Mouse (Mus musculus): ENCODE results near the gene Gm7102. TPM values are rescaled to one million over a fixed set of nuclear protein-coding genes. Genes with fewer than 3 reads are reported as not detected.
A peak's percentile ranks its signal among the peaks of the same experiment; 100 is the strongest.
"Not testable (repeated sequence)": the region's sequence is repeated elsewhere in the genome, so short reads cannot be mapped to it uniquely, and the experiment has no call there.

The Gm7102 gene
- polyA plus RNA-seq (2015; fragmentation: Nextera tagmentation; extraction: Ambion mirVana): 0.06 and 0.07 TPM in 2 replicates

DNA sequence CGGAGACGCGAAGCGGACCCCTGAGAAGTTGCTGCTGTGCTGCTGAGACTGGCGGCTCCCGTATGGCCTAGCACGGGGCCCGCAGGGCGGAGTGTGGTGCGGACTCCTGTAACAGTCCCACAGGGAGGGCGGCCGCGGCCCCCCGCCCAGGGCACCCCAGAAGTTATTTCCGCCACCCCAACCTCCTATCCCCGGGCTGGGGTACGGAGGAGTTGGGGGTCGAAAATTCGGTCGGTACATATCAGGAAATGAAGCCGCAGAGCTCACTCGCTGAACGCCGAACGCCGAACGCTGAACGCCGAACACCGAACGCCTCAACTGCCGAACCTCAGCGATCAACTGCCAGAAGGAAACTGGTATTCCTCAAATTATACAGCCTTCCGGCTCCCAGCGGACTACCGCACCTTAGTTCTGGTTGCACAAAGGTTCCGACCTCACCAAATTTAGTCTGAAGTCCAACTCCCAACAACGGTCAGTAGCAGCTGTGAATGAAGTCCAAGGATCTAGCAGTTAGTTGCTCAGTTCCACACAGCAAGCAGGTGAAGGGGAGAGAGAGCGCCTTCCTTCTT is at the start of gene Gm7102:
Gene Gm7102, minus strand, starts transcription at position 554 of the 569 bp plus-strand sequence.
- no peaks in the 10 kb centered on the region for H3K4me1 ChIP-seq (ENCODE audit: control insufficient read depth, low read depth, low read length)
- H3K9ac ChIP-seq (ENCODE audit: low read depth, low read length): no peak within 1 kb of the TSS
- H3K27me3 ChIP-seq (ENCODE audit: control insufficient read depth, insufficient read depth, low read depth, low read length): no peaks in the 10 kb centered on the region
- peak within 1 kb of the TSS; percentile 24 for H3K4me3 ChIP-seq (ENCODE audit: low read depth, low read length)
- H3K36me3 ChIP-seq (ENCODE audit: control insufficient read depth, insufficient read depth): no peaks in the 10 kb centered on the region
- WGBS (ENCODE audit: insufficient replicate concordance): 24% methylated on average over 39 of the region's 39 CpGs
- no peak within 1 kb of the TSS for H3K27ac ChIP-seq (ENCODE audit: low read length)
- no peaks in the 10 kb centered on the region for H3K9me3 ChIP-seq (replicated peaks; ENCODE audit: control insufficient read depth, low read length)
- peak within 1 kb of the TSS; percentile 36; the same call in 1 of the 2 replicates for H3K4me2 ChIP-seq (ENCODE audit: low read depth, low read length)
- ATAC-seq (ENCODE audit: low read depth): no peak

GRCm38 (mm10) chr19:61224678-61225525 is 48.8 kb upstream of the Gm7102 start:
- Histone ChIP-seq H3K4me1 (ENCODE audit: control insufficient read depth, low read depth, low read length) (peaks cover 19% of the 10 kb centered on the region), H3K9ac (ENCODE audit: low read depth, low read length) (no peak overlapping the region), H3K27me3 (ENCODE audit: control insufficient read depth, insufficient read depth, low read depth, low read length) (no peaks in the 10 kb centered on the region), H3K9me3 (replicated peaks; ENCODE audit: control insufficient read depth, low read length) (peaks cover 6% of the 10 kb centered on the region), H3K27ac (ENCODE audit: low read length) (no peak overlapping the region), H3K36me3 (ENCODE audit: control insufficient read depth, insufficient read depth) (no peaks in the 10 kb centered on the region), H3K4me2 (ENCODE audit: low read depth, low read length) (peak overlapping the region; percentile 76), H3K4me3 (ENCODE audit: low read depth, low read length) (peak overlapping the region; percentile 63)
- 36% methylated on average over 49 of the region's 53 CpGs for WGBS (ENCODE audit: insufficient replicate concordance)
- ATAC-seq (ENCODE audit: low read depth): no peak

- Histone ChIP-seq H3K4me2 (ENCODE audit: low read depth, low read length) (no peak overlapping the region), H3K4me3 (ENCODE audit: low read depth, low read length) (no peak overlapping the region), H3K9me3 (replicated peaks; ENCODE audit: control insufficient read depth, low read length) (peaks cover 6% of the 10 kb centered on the region), H3K36me3 (ENCODE audit: control insufficient read depth, insufficient read depth) (no peaks in the 10 kb centered on the region), H3K27me3 (ENCODE audit: control insufficient read depth, insufficient read depth, low read depth, low read length) (no peaks in the 10 kb centered on the region), H3K4me1 (ENCODE audit: control insufficient read depth, low read depth, low read length) (peaks cover 19% of the 10 kb centered on the region), H3K9ac (ENCODE audit: low read depth, low read length) (no peak overlapping the region), H3K27ac (ENCODE audit: low read length) (no peak overlapping the region)
- ATAC-seq (ENCODE audit: low read depth): no peak
- WGBS (ENCODE audit: insufficient replicate concordance): 77% methylated on average over 6 of the region's 6 CpGs
Measured at GRCm38 (mm10) chr19:61223706-61224328, 47.7 kb upstream of the Gm7102 start.

DNA sequence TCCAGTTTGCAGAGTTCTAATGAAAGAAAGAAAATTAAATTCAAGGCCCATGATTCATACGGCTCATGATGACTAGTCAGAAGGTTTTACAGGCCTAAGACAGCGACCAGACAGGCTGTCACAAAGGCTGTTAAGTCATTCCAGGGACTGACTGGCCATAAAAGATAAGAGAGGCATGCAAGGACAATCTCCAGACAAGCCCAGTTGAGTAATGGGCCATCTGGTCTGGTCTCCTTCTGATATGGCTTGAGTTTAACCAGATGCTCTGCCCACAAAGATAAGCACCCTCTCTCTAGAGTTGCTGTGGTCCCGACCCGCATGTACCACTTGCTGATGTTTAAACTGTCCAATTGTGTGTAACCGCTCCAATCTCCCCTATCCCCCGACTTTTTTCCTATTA is 31.4 kb upstream of the Gm7102 start:
- peak; percentile 76 for ATAC-seq (ENCODE audit: low read depth)
- not testable (repeated sequence) for H3K4me3 ChIP-seq (ENCODE audit: low read depth, low read length); H3K27me3 ChIP-seq (ENCODE audit: control insufficient read depth, insufficient read depth, low read depth, low read length); H3K4me1 ChIP-seq (ENCODE audit: control insufficient read depth, low read depth, low read length); H3K36me3 ChIP-seq (ENCODE audit: control insufficient read depth, insufficient read depth); H3K9me3 ChIP-seq (replicated peaks; ENCODE audit: control insufficient read depth, low read length); H3K9ac ChIP-seq (ENCODE audit: low read depth, low read length); H3K4me2 ChIP-seq (ENCODE audit: low read depth, low read length); H3K27ac ChIP-seq (ENCODE audit: low read length)
- WGBS (ENCODE audit: insufficient replicate concordance): 26% methylated on average over 6 of the region's 6 CpGs

DNA sequence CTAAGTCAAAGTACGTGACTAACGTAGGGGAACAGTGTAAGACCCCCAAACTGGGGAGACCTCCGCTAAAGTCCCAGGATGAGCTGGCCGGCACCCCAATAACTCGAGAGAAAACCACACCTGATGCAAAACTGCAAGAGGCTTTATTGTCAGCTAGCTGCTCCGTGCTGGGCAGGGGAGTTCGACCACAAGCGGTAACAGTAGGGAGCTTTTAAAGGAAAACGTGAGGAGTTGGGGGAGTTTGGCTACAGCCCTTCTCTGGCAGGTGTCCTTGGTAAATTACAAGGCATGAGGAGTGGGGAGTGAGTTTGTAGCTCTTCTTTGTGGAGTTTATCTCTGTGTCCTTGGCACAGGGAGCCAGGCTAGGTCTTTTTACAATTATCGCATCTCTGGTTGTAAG is 23.7 kb upstream of the Gm7102 start:
- Histone ChIP-seq H3K4me3 (ENCODE audit: low read depth, low read length) (no peak overlapping the region), H3K9ac (ENCODE audit: low read depth, low read length) (no peak overlapping the region), H3K27me3 (ENCODE audit: control insufficient read depth, insufficient read depth, low read depth, low read length) (no peaks in the 10 kb centered on the region), H3K9me3 (replicated peaks; ENCODE audit: control insufficient read depth, low read length) (no peaks in the 10 kb centered on the region), H3K4me1 (ENCODE audit: control insufficient read depth, low read depth, low read length) (no peaks in the 10 kb centered on the region), H3K36me3 (ENCODE audit: control insufficient read depth, insufficient read depth) (no peaks in the 10 kb centered on the region), H3K4me2 (ENCODE audit: low read depth, low read length) (no peak overlapping the region), H3K27ac (ENCODE audit: low read length) (no peak overlapping the region)
- ATAC-seq (ENCODE audit: low read depth): no peak
- 13% methylated on average over 10 of the region's 10 CpGs for WGBS (ENCODE audit: insufficient replicate concordance)

DNA sequence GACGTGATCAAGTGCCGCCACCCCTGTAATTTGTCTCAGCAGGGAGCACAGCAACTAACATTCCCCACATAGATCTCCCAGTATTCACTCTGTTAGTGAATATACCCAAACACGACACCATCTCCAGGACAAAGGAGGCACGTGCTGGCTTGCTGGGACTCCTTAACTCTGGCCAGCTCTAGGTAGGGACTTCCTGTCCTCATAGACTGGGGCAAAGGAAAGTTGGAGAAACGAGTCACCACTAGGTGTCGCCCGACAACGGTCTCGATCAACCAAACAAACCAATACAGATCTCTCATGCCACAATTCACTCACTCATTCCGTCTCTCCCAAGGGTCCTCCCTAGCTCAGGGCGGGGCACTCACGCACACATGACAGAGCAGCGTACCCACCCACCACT is 23.2 kb upstream of the Gm7102 start:
- WGBS (ENCODE audit: insufficient replicate concordance): 12% methylated on average over 13 of the region's 13 CpGs
- Histone ChIP-seq H3K9ac (ENCODE audit: low read depth, low read length) (no peak overlapping the region), H3K9me3 (replicated peaks; ENCODE audit: control insufficient read depth, low read length) (no peaks in the 10 kb centered on the region), H3K27ac (ENCODE audit: low read length) (no peak overlapping the region), H3K27me3 (ENCODE audit: control insufficient read depth, insufficient read depth, low read depth, low read length) (no peaks in the 10 kb centered on the region), H3K4me1 (ENCODE audit: control insufficient read depth, low read depth, low read length) (no peaks in the 10 kb centered on the region), H3K4me2 (ENCODE audit: low read depth, low read length) (no peak overlapping the region), H3K4me3 (ENCODE audit: low read depth, low read length) (no peak overlapping the region), H3K36me3 (ENCODE audit: control insufficient read depth, insufficient read depth) (no peaks in the 10 kb centered on the region)
- no peak for ATAC-seq (ENCODE audit: low read depth)

- H3K4me3 ChIP-seq (ENCODE audit: low read depth, low read length); H3K4me1 ChIP-seq (ENCODE audit: control insufficient read depth, low read depth, low read length); ATAC-seq (ENCODE audit: low read depth); H3K27ac ChIP-seq (ENCODE audit: low read length); H3K9me3 ChIP-seq (replicated peaks; ENCODE audit: control insufficient read depth, low read length); H3K27me3 ChIP-seq (ENCODE audit: control insufficient read depth, insufficient read depth, low read depth, low read length); H3K36me3 ChIP-seq (ENCODE audit: control insufficient read depth, insufficient read depth); H3K9ac ChIP-seq (ENCODE audit: low read depth, low read length); H3K4me2 ChIP-seq (ENCODE audit: low read depth, low read length): not testable (repeated sequence)
- WGBS (ENCODE audit: insufficient replicate concordance): 55% methylated on average over 2 of the region's 2 CpGs
Measured at GRCm38 (mm10) chr19:61183590-61183989, 7.5 kb upstream of the Gm7102 start, which contains the start of gene Gm6020. Gm6020 (plus strand) TSS chr19:61183890.

DNA sequence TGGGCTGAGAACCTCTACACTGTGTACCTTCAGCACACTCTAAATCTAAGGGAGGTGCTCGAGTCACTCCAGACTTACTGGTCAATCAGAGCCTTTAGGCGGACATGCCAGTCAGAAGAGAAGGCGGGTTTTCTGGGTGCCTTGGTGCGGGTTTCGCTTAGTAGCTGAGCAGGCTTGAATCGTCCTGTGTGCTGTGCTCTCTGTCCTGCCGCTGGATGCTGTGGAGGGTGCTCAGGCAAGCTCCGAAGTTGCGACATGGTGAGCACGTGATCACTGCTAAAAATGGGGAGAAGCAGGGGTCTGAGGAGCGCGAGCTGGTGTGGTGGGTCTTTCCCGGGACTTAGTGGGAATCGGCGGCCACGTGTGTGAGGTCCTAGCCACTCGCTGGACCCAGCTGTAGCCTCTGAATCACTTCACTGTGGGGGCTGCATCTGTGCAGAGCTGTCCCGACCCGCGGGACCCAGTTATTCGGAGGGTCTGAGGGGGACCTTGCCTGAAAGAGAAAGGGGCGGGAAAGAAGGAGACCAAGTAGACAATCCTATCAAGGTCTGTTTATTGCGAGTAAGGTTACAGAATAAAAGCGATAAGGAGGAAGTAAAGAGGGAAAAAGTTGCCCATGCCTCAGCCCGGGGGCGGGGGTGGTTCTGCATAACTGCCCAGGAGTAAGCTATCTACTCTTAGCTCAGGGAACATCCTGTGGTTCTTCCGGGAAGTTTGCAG is 24.2 kb downstream of the Gm7102 start:
- no peaks in the 10 kb centered on the region for H3K9me3 ChIP-seq (replicated peaks; ENCODE audit: control insufficient read depth, low read length)
- under 1% methylated on average over 27 of the region's 27 CpGs for WGBS (ENCODE audit: insufficient replicate concordance)
- H3K36me3 ChIP-seq (ENCODE audit: control insufficient read depth, insufficient read depth): no peaks in the 10 kb centered on the region
- peak overlapping the region; percentile 57 for H3K4me3 ChIP-seq (ENCODE audit: low read depth, low read length)
- peak overlapping the region; percentile 37 for H3K9ac ChIP-seq (ENCODE audit: low read depth, low read length)
- H3K4me1 ChIP-seq (ENCODE audit: control insufficient read depth, low read depth, low read length): peaks cover 3% of the 10 kb centered on the region
- no peaks in the 10 kb centered on the region for H3K27me3 ChIP-seq (ENCODE audit: control insufficient read depth, insufficient read depth, low read depth, low read length)
- ATAC-seq (ENCODE audit: low read depth): peak; percentile 76
- H3K4me2 ChIP-seq (ENCODE audit: low read depth, low read length): peak overlapping the region; percentile 76
- H3K27ac ChIP-seq (ENCODE audit: low read length): no peak overlapping the region

All from liver, embryonic 16.5 days (tissue).